Mouse (Mus musculus) lung, embryonic 14.5 days (tissue): ENCODE measurements at regions not wholly inside any gene's neighbourhood (a gene's known extent, or its start where the extent isn't known, plus 50 kb on each side); places are given as distances from the start of the nearest gene placed in this dataset.

Experiments used
- ATAC-seq: fragments of 200-750 bp; cut with Nextera tagmentation; 2 replicates; pipeline ENCODE4 v1.8.0; 2017; ENCODE audit warnings: mild to moderate bottlenecking, moderate TSS enrichment, moderate library complexity; ENCODE audit not compliant: insufficient read depth
- DNase-seq: peaks from one replicate; pipeline ENCODE4 v3.0.0-alpha.2; 2015
- H3K27ac ChIP-seq: fragments of 300-500 bp; sonication (generic); 2 replicates; pipeline ENCODE4 v1.5.1; 2014; ENCODE audit warnings: low read depth, mild to moderate bottlenecking, moderate library complexity
- H3K27me3 ChIP-seq: fragments of 300-500 bp; sonication (generic); 2 replicates; pipeline ENCODE4 v1.6.1; 2014; ENCODE audit warnings: low read length, control low read depth; ENCODE audit not compliant: insufficient read depth
- H3K36me3 ChIP-seq: fragments of 300-500 bp; sonication (generic); 2 replicates; pipeline ENCODE4 v1.6.1; 2014; ENCODE audit warnings: control low read depth; ENCODE audit not compliant: insufficient read depth
- H3K4me1 ChIP-seq: fragments of 300-500 bp; sonication (generic); 2 replicates; pipeline ENCODE4 v1.6.1; 2014; ENCODE audit warnings: antibody characterized with exemption, control low read depth; ENCODE audit not compliant: insufficient read depth
- H3K4me2 ChIP-seq: fragments of 300-500 bp; sonication (generic); 2 replicates; pipeline ENCODE4 v1.6.1; 2014; ENCODE audit warnings: mild to moderate bottlenecking
- H3K4me3 ChIP-seq: fragments of 300-500 bp; sonication (generic); 2 replicates; pipeline ENCODE4 v1.5.1; 2014; ENCODE audit warnings: low read depth, low read length
- H3K9ac ChIP-seq: fragments of 300-500 bp; sonication (generic); 2 replicates; pipeline ENCODE4 v1.6.1; 2014
- H3K9me3 ChIP-seq: fragments of 300-500 bp; sonication (generic); 2 replicates; pipeline ENCODE4 v1.6.1; 2016; ENCODE audit warnings: low read depth, low read length, control low read depth
- CTCF ChIP-seq: IDR thresholded peaks from 2 replicates; pipeline ENCODE4 v1.5.1; 2016; ENCODE audit warnings: antibody characterized with exemption, low read depth
- WGBS: fragments of 180-500 bp; shearing (Covaris S2); extraction: QIAGEN DNeasy Blood & Tissue Kit; methylation state at CpG from one replicate; pipeline ENCODE4 v1.1.7; 2014; 5-methylcytosine and 5-hydroxymethylcytosine counted together

DNA sequence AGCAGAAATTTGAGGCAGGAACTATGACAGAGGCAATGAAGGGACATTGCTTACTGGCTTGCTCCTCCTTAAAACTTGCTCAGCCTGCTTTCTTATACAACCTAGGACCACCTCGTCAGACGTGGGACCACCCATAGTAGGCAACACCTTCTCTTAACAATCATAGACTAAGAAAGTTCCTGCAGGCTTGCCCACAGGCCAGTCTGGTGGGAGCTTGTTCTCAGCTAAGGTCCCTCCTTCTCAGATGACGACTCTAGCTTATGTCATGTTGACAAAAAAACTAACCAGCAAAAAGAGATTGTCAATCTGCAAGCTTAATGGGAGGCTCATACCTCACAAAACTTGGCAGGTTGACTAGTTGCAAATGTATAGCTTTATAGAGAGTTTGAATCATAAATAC lies 56.5 kb upstream of the Lsm6 start:
- no peak for DNase-seq
- Histone ChIP-seq H3K4me2 (no peak overlapping the region), H3K27ac (no peak overlapping the region), H3K4me3 (no peak overlapping the region), H3K4me1 (no peaks in the 10 kb centered on the region), H3K27me3 (no peaks in the 10 kb centered on the region), H3K9ac (no peak overlapping the region), H3K9me3 (no peaks in the 10 kb centered on the region), H3K36me3 (no peaks in the 10 kb centered on the region)
- 63% methylated on average over 3 of the region's 3 CpGs for WGBS
- TF ChIP-seq CTCF = no peak
- no peak for ATAC-seq

DNA sequence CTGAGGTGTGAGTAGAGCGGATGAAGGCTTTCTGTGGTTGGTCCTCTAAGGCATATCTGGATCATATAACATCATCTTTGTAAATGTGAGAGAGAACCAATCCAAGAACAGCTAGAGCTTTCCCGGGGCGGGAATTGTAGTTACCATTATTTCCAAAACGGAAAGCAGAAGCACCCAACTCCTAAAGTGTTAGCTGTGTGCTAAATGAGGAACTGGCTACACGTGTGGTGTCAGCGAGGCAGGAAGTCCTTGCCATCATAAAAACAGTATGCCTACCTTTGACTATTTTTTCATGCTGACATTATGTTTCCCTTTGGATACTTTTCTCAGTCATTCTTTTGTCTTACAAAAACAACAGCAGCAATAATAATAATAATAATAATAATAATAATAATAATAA lies 68.8 kb upstream of the Lsm6 start:
- no peaks in the 10 kb centered on the region for H3K9me3 ChIP-seq
- H3K4me3 ChIP-seq = no peak overlapping the region
- H3K36me3 ChIP-seq = no peaks in the 10 kb centered on the region
- TF ChIP-seq CTCF = no peak
- no peak overlapping the region for H3K27ac ChIP-seq
- H3K27me3 ChIP-seq = no peaks in the 10 kb centered on the region
- H3K9ac ChIP-seq = no peak overlapping the region
- DNase-seq (no peak), ATAC-seq (no peak)
- no peak overlapping the region for H3K4me2 ChIP-seq
- WGBS = 75% methylated on average over 6 of the region's 6 CpGs
- no peaks in the 10 kb centered on the region for H3K4me1 ChIP-seq

DNA sequence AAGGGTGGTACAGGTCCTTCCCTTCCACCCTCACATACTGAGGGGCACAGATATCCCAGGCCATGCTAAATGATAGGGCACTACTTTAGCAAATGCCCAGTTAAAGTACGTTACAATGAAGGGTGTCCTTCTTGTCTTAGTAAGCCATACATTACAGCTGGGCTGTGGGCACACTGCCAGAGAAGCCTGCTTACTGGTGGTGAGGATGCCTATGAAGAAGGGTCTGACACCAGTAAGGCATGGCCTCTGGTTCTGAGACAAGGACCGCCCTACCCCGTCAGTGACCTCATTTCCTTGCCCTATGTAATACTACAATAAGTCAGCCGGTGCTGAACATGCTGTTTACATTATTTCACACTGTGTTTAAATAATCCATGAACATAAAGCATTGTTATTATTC lies 69.6 kb upstream of the Lsm6 start:
- H3K4me3 ChIP-seq = no peak overlapping the region
- no peak overlapping the region for H3K9ac ChIP-seq
- no peaks in the 10 kb centered on the region for H3K27me3 ChIP-seq
- no peak for TF ChIP-seq CTCF
- no peak overlapping the region for H3K4me2 ChIP-seq
- peak; percentile 71; the same call in 1 of the 2 replicates for ATAC-seq
- peak; percentile 82 for DNase-seq
- no peaks in the 10 kb centered on the region for H3K4me1 ChIP-seq
- no peaks in the 10 kb centered on the region for H3K9me3 ChIP-seq
- WGBS = 35% methylated on average over 4 of the region's 4 CpGs
- no peaks in the 10 kb centered on the region for H3K36me3 ChIP-seq
- no peak overlapping the region for H3K27ac ChIP-seq

DNA sequence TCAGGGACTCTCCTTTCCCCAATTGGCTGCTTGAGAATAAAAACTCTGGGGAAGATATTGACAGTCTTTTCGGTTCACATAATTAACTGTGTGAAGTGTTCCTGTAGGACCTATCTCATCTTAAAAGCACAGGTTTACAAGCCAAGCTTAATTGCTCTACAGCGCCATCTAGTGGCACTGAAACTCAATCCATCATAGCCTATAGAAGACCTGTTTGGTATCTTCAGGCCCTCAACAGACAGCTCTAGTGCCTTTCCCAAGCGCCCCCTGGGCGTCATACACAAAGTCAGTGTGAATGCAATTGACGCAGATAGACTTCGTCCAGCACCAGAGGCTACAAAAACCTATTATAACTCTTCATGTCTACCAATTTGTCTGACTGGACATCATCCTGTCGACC lies 78.9 kb upstream of the Lsm6 start:
- TF ChIP-seq CTCF = peak; percentile 76
- H3K9ac ChIP-seq = no peak overlapping the region
- no peaks in the 10 kb centered on the region for H3K9me3 ChIP-seq
- no peak overlapping the region for H3K27ac ChIP-seq
- H3K4me1 ChIP-seq = 0 out of 2 replicates have a peak, but pooled peaks cover 5% of the 10 kb centered on the region
- DNase-seq (peak; percentile 92), ATAC-seq (peak; percentile 47; the same call in 1 of the 2 replicates)
- no peak overlapping the region for H3K4me3 ChIP-seq
- H3K27me3 ChIP-seq = no peaks in the 10 kb centered on the region
- no peak overlapping the region for H3K4me2 ChIP-seq
- no peaks in the 10 kb centered on the region for H3K36me3 ChIP-seq
- WGBS = 45% methylated on average over 7 of the region's 7 CpGs

DNA sequence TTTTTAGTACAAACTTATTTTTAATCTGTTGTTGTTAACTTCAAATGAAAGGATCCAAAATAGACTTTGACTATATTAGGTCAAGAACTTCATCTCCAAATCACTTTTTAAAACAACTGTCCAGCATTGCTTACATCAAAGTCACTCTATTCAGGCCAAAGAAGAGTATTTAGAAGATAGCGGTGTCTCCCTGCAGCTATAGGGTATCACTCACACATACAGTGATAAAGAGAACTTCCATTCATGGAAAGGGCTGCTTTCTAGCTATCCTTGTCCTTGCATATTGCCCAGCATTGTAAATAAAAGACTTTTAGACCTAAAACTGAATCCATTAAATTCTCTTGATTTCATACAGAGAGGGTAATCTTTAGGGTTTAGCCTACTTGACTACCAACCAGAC lies 82.1 kb upstream of the Lsm6 start:
- Histone ChIP-seq H3K27me3 (no peaks in the 10 kb centered on the region), H3K9ac (no peak overlapping the region), H3K4me2 (no peak overlapping the region), H3K27ac (no peak overlapping the region), H3K36me3 (no peaks in the 10 kb centered on the region), H3K4me3 (no peak overlapping the region), H3K4me1 (0 out of 2 replicates have a peak, but pooled peaks cover 5% of the 10 kb centered on the region), H3K9me3 (no peaks in the 10 kb centered on the region)
- TF ChIP-seq CTCF = no peak
- DNase-seq (peak; percentile 57), ATAC-seq (peak; percentile 58; the same call in 1 of the 2 replicates)
- 52% methylated on average over 1 of the region's 1 CpGs for WGBS

DNA sequence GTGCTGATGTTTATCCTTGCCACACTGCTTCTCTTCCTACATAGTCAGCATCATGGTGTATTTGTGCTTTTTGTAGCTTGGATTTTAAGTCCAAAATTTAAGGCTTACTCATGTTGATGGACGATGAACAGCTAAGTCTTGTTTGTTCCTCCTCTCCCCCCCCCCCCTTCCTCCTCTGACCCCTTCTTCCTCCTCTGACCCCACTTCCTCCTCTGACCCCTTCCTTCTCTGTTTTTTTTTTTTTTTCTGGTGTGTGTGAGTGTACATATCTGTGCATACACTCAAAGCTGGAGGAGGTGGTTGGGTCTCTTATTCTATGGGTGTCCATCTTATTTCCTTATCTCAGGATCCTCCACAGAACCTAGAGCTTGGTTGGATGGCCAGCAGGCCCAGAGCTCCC lies 87.0 kb upstream of the Lsm6 start:
- no peak for TF ChIP-seq CTCF
- ATAC-seq (no peak), DNase-seq (no peak)
- H3K36me3 ChIP-seq = no peaks in the 10 kb centered on the region
- H3K27me3 ChIP-seq = no peaks in the 10 kb centered on the region
- no peak overlapping the region for H3K4me3 ChIP-seq
- no peaks in the 10 kb centered on the region for H3K9me3 ChIP-seq
- no peak overlapping the region for H3K4me2 ChIP-seq
- 0 out of 2 replicates have a peak, but pooled peaks cover 5% of the 10 kb centered on the region for H3K4me1 ChIP-seq
- no peak overlapping the region for H3K27ac ChIP-seq
- no peak overlapping the region for H3K9ac ChIP-seq
- 61% methylated on average over 1 of the region's 1 CpGs for WGBS

DNA sequence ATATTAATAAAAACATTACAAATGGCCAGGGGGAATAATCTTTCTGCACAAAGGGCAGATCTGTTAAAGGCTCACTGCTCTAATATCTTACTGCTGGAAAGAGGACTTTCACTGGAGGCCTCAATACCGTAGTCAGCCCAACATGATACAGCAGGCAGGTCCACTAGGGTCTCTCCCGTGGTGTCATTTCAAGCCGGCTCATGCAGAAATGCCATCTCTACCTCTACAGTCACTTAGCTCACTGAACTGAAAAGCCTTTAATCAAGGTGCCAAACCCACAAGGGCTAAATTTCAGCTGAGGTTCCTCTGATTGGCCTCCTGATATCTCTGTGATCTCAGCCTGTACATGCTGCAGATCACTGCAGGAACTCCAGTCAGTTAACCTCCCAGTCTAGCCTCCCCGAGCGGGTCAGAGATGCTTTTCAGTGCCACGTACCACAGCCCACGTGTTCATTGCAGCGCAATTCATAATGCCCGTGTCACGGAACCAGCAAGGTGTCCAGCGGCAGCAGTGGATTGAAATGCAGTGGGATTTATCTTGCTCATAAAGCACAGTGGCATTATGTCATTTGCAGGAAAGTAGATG lies 90.4 kb upstream of the Lsm6 start:
- ATAC-seq (no peak), DNase-seq (no peak)
- Histone ChIP-seq H3K9me3 (no peaks in the 10 kb centered on the region), H3K27me3 (no peaks in the 10 kb centered on the region), H3K4me1 (no peaks in the 10 kb centered on the region), H3K27ac (no peak overlapping the region), H3K4me2 (no peak overlapping the region), H3K4me3 (no peak overlapping the region), H3K36me3 (no peaks in the 10 kb centered on the region), H3K9ac (no peak overlapping the region)
- WGBS = 86% methylated on average over 11 of the region's 11 CpGs
- no peak for TF ChIP-seq CTCF
